Mouse (Mus musculus): ENCODE results near the gene Repin1.

- no peak for TF ChIP-seq NANOG (IDR thresholded peaks at IDR 0.05; ENCODE audit: borderline replicate concordance, low read length)
- no peak for TF ChIP-seq CTCF (conservative IDR thresholded peaks at IDR 0.05; ENCODE audit: low read length)
- TF ChIP-seq POU5F1 (IDR thresholded peaks at IDR 0.05; ENCODE audit: borderline replicate concordance, low read length) = no peak
These were observed 15.8 kb downstream of the Repin1 start for GRCm38 (mm10) chr6:48609512-48609911.

Measured in E14TG2a.4 (cell line).